Mouse (Mus musculus): ENCODE results near the gene Xlr4b.
A peak's percentile ranks its signal among the peaks of the same experiment; 100 is the strongest.
"Not testable (repeated sequence)": the region's sequence is repeated elsewhere in the genome, so short reads cannot be mapped to it uniquely, and the experiment has no call there.

The Xlr4b gene

DNA sequence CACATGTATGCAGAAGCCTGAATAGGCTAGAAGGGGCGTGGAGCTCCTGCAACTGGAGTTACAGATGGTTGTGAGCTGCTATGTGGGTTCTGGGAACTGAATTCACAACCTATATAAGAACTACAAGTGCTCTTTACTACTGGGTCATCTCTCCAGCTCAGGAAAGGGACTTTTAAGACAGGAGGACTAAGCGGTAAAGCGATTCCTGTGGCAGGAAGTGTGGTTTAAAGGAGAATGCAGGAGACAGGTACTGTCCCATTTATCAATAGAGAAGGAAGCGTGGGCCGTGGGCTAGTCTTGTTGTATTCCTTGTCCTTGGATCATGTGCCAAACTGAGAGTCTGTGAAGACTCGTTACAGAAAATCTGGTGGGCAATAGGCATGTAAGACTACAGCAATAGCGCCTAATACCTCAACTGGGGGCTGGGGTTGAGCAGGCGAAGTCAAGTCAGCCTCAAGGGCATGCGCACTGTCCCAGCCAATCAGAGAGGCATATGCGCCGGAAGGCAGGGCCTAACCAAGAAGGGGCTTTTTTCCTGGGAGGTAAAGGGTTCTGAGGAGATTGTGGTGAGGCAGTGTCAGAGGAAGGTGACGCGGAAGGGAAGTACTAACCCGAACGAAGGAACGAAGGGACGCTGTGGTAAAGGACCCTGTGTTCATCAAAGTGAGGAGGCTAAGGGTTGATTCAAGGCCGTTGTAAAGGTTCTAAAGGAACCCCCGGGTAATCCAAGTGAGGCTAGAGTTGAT, at the start of gene Xlr4b:
TSS of gene Xlr4b (plus strand) at position 515 of the 746 bp plus-strand sequence.
- not testable (repeated sequence) for DNase-seq (ENCODE audit: low read depth, low spot score)

DNA sequence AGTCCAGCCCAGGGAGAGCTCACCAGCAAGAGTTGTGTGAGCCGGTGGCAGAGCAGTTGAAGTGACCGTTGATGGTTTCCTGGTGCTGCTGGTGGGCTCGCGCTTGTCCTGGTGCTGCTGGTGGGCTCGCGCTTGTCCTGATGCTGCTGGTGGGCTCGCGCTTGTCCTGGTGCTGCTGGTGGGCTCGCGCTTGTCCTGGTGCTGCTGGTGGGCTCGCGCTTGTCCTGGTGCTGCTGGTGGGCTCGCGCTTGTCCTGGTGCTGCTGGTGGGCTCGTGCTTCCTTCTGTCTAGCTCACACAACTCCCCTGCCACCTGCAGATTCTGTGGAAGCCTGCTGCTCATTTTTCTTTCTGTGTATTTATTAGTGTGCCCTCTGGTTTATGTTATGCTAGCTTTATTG, 37.2 kb upstream of the Xlr4b start, which contains the start of gene Spin2d:
TSS of gene Spin2d (minus strand) at position 101 of the 400 bp plus-strand sequence.
- not testable (repeated sequence) for DNase-seq (ENCODE audit: low read depth, low spot score)

GRCm38 (mm10) chrX:73191934-73192333, 22.2 kb upstream of the Xlr4b start, which contains the start of gene Xlr3b:
Gene Xlr3b, plus strand, starts transcription at chrX:73192207.
- not testable (repeated sequence) for DNase-seq (ENCODE audit: low read depth, low spot score)

- no peak for DNase-seq (ENCODE audit: low read depth, low spot score)
Measured at GRCm38 (mm10) chrX:73225365-73225764, 11.2 kb downstream of the Xlr4b start.

GRCm38 (mm10) chrX:73227914-73228605, 13.9 kb downstream of the Xlr4b start, which contains the start of gene F8a:
Gene F8a, plus strand, starts transcription at chrX:73228291.
- peak; percentile 80 for DNase-seq (ENCODE audit: low read depth, low spot score)

DNA sequence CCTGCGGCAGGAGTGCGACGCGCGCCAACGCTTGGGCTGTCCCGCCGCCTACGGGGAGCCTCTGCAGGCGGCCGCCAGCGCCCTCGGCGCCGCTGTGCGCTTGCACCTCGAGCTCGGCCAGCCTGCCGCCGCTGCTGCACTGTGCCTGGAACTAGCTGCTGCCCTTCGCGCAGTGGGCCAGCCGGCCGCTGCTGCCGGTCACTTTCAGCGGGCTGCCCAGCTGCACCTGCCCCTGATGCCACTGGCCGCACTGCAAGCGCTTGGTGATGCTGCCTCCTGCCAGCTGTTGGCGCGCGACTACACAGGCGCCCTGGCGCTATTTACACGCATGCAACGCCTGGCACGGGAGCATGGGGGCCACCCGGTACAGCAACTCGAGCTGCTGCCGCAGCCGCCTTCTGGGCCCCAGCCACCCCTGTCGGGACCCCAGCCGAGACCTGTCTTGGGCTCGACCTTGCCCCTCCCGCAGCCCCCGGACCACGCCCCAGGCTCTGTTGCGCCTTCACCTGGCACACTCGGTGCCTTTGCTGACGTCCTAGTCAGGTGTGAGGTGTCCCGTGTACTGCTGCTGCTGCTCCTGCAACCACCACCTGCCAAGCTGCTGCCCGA, 14.6 kb downstream of the Xlr4b start:
- no peak for DNase-seq (ENCODE audit: low read depth, low spot score)

DNA sequence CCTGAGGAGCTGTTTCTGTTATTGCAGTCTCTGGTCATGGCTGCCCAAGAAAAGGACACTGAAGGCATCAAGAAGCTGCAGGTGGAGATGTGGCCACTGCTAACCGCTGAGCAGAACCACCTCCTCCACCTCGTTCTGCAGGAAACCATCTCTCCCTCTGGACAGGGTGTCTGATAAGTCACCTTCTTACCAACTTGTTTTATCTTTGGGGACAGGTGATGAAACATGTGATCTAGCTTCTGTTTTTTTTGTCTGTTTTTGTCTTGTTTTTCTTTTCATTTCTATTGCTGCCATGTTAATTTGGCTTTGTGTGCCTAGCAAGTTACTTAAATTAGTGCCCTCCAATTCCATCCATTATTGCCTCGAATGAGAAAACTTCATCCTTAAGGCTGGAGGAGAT, 15.2 kb downstream of the Xlr4b start:
- DNase-seq (ENCODE audit: low read depth, low spot score), result no peak

GRCm38 (mm10) chrX:73242821-73243325, 28.7 kb downstream of the Xlr4b start, which contains the start of gene Xlr4c:
Gene Xlr4c, minus strand, starts transcription at chrX:73243130.
- not testable (repeated sequence) for DNase-seq (ENCODE audit: low read depth, low spot score)

DNA sequence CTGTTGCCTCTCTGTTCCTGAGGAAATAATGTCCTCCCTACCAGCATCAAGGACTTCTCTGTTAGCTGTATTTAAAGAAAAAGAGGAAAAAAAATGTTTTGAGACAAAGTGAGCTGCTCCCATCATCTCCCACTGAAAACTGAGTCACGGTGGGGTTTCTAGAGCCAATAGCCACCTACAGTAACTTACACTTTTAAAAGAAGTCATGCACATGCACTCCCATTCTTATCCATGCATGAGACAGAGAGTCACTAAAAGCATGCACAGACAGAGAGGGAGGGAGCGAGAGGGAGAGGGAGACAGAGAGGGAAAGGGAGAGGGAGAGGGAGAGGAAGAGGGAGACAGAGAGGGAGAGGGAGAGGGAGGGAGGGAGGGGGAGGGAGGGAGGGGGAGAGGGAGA, 48.3 kb downstream of the Xlr4b start:
- DNase-seq (ENCODE audit: low read depth, low spot score), result peak; percentile 13

- DNase-seq (ENCODE audit: low read depth, low spot score), result not testable (repeated sequence)
Measured at GRCm38 (mm10) chrX:73265270-73265669, 51.1 kb downstream of the Xlr4b start, which contains the start of gene Xlr3c. Gene Xlr3c, minus strand, starts transcription at chrX:73265390.
